Mouse (Mus musculus) C2C12 (cell line): ENCODE data around the gene Stxbp2.

Experiments
- CEBPB ChIP-seq: IDR thresholded peaks from one replicate; pipeline ENCODE4 v1.6.1; 2011; ENCODE audit warnings: low read depth, mild to moderate bottlenecking, control low read depth, moderate library complexity
- CTCF ChIP-seq: IDR thresholded peaks from one replicate; pipeline ENCODE4 v1.5.1; 2011; ENCODE audit not compliant: control insufficient read depth, insufficient read depth, insufficient read length
- FOSL1 ChIP-seq: IDR thresholded peaks from one replicate; pipeline ENCODE4 v1.8.0; 2011; ENCODE audit warnings: mild to moderate bottlenecking, low read length; ENCODE audit not compliant: poor library complexity, insufficient read depth, severe bottlenecking
- MAX ChIP-seq: IDR thresholded peaks from one replicate; pipeline ENCODE4 v1.6.1; 2011; ENCODE audit warnings: mild to moderate bottlenecking, control low read depth
- MYOD1 ChIP-seq: IDR thresholded peaks from one replicate; pipeline ENCODE4 v1.6.1; 2011; ENCODE audit warnings: low read depth; ENCODE audit not compliant: control insufficient read depth, insufficient read length
- MYOG ChIP-seq: IDR thresholded peaks from one replicate; pipeline ENCODE4 v1.6.1; 2011; ENCODE audit not compliant: control insufficient read depth, insufficient read length; ENCODE audit errors: extremely low read depth
- USF1 ChIP-seq: IDR thresholded peaks from one replicate; pipeline ENCODE4 v1.6.1; 2011; ENCODE audit warnings: low read depth, mild to moderate bottlenecking, control low read depth, moderate library complexity

DNA sequence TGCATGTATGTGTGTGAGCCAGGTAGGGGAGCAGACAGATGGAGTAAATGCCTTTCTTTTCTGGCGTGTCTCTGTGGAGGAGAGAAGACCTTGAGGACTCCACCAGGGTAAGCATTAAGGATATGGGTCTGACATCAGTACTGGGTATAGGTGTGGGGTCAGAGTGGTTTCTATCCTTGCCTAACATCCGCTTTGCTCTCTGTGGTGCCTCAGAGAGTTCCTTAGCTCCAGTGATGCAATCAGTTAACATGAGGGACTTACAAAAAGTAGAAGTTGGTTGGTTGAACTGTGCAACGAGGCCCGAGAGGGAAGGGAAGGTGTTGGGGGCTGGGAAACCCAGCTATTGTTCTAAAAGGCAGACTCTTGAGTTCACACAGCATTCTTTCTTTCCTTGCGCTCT is 33.6 kb downstream of the Stxbp2 start:
- TF ChIP-seq MAX (no peak), USF1 (no peak), MYOD1 (no peak), CTCF (no peak), MYOG (no peak), CEBPB (no peak), FOSL1 (no peak)
